Mouse (Mus musculus) G1E (cell line): Measurements from ENCODE around the gene Pfpl.

ENCODE experiments used
- CTCF ChIP-seq: IDR thresholded peaks from 2 replicates; pipeline ENCODE4 v1.5.1; 2012; ENCODE audit warnings: low read depth, low read length, inconsistent platforms, mixed read lengths
- GATA1 ChIP-seq: IDR thresholded peaks from 2 replicates; pipeline ENCODE4 v1.6.1; 2012; ENCODE audit warnings: borderline replicate concordance, low read length, inconsistent platforms, mixed read lengths
- GATA2 ChIP-seq: IDR thresholded peaks from 2 replicates; pipeline ENCODE4 v1.6.1; 2012; ENCODE audit warnings: low read depth, low read length, inconsistent platforms, borderline replicate concordance
- POLR2AphosphoS5 ChIP-seq: IDR thresholded peaks from 2 replicates; pipeline ENCODE4 v1.6.1; 2012; ENCODE audit warnings: low read depth, low read length, inconsistent platforms; ENCODE audit not compliant: insufficient replicate concordance
- TAL1 ChIP-seq: conservative IDR thresholded peaks from 2 replicates; pipeline ENCODE4 v1.6.1; 2012; ENCODE audit warnings: low read depth, low read length, inconsistent platforms, mixed read lengths

- TF ChIP-seq CTCF (no peak), TAL1 (no peak), GATA1 (no peak), POLR2AphosphoS5 (no peak), GATA2 (no peak)
Observed at GRCm38 (mm10) chr19:12435011-12435416, 7.3 kb downstream of the Pfpl start.
